Mouse (Mus musculus) kidney, embryonic 15.5 days (tissue): ENCODE measurements around the gene Gabrb3. TPM values are rescaled to one million over a fixed set of nuclear protein-coding genes. Genes with fewer than 3 reads are reported as not detected.
A peak's percentile ranks its signal among the peaks of the same experiment; 100 is the strongest.

Source experiments
- ATAC-seq: fragments of 200-750 bp; cut with Nextera tagmentation; replicated peaks from 2 replicates; pipeline ENCODE4 v1.8.0; 2017; ENCODE audit warnings: moderate TSS enrichment; ENCODE audit not compliant: low FRiP score
- H3K27ac ChIP-seq: fragments of 300-500 bp; sonication (generic); 2 replicates; pipeline ENCODE4 v1.5.1; 2015; ENCODE audit warnings: mild to moderate bottlenecking, inconsistent platforms
- H3K27me3 ChIP-seq: fragments of 300-500 bp; sonication (generic); 2 replicates; pipeline ENCODE4 v1.6.1; 2015; ENCODE audit warnings: inconsistent platforms
- H3K36me3 ChIP-seq: fragments of 300-500 bp; sonication (generic); 2 replicates; pipeline ENCODE4 v1.6.1; 2015; ENCODE audit warnings: inconsistent platforms
- H3K4me1 ChIP-seq: fragments of 300-500 bp; sonication (generic); 2 replicates; pipeline ENCODE4 v1.6.1; 2015; ENCODE audit warnings: inconsistent platforms
- H3K4me2 ChIP-seq: fragments of 300-500 bp; sonication (generic); 2 replicates; pipeline ENCODE4 v1.6.1; 2015; ENCODE audit warnings: moderate library complexity, mild to moderate bottlenecking, inconsistent platforms
- H3K4me3 ChIP-seq: fragments of 300-500 bp; sonication (generic); replicated peaks from 2 replicates; pipeline ENCODE4 v1.5.1; 2015; ENCODE audit warnings: mild to moderate bottlenecking, inconsistent platforms
- H3K9ac ChIP-seq: fragments of 300-500 bp; sonication (generic); 2 replicates; pipeline ENCODE4 v1.6.1; 2015; ENCODE audit warnings: mild to moderate bottlenecking, inconsistent platforms
- H3K9me3 ChIP-seq: fragments of 300-500 bp; sonication (generic); replicated peaks from 2 replicates; pipeline ENCODE4 v1.6.1; 2016; ENCODE audit warnings: inconsistent platforms
- WGBS: fragments of 180-500 bp; shearing (Covaris S2); methylation state at CpG from one replicate; pipeline ENCODE4 v1.1.7; 2015; ENCODE audit warnings: mixed read lengths; 5-methylcytosine and 5-hydroxymethylcytosine counted together
- polyA plus RNA-seq: library from polyadenylated mRNA; unstranded; fragments of >200 nt; fragmentation: Nextera tagmentation; extraction: Ambion mirVana; gene quantifications from 2 replicates; pipeline ENCODE4 v1.2.1, GENCODE M21; 2015

Gene Gabrb3
- polyA plus RNA-seq: 1.1 and 1.8 TPM in 2 replicates

GRCm38 (mm10) chr7:57419392-57419791 is at the start of gene Gabrb3:
Gene Gabrb3 (plus strand): TSS chr7:57419692.
- 82% methylated on average over 2 of the region's 2 CpGs for WGBS

GRCm38 (mm10) chr7:57384112-57384511 is 35.4 kb upstream of the Gabrb3 start:
- WGBS: 26% methylated on average over 4 of the region's 4 CpGs
- H3K4me3 ChIP-seq: no peak overlapping the region
- no peak overlapping the region for H3K9ac ChIP-seq
- H3K9me3 ChIP-seq: no peaks in the 10 kb centered on the region
- peaks cover 45% of the 10 kb centered on the region for H3K27me3 ChIP-seq
- no peak overlapping the region for H3K4me2 ChIP-seq
- peak; percentile 45; the same call in 1 of the 2 replicates for ATAC-seq
- no peaks in the 10 kb centered on the region for H3K36me3 ChIP-seq
- no peak overlapping the region for H3K27ac ChIP-seq
- peaks cover 10% of the 10 kb centered on the region for H3K4me1 ChIP-seq

More at GRCm38 (mm10) chr7:57419392-57419791, at the start of gene Gabrb3:
- Histone ChIP-seq H3K27me3 (no peaks in the 10 kb centered on the region), H3K4me2 (no peak within 1 kb of the TSS), H3K36me3 (no peaks in the 10 kb centered on the region), H3K4me3 (no peak within 1 kb of the TSS), H3K4me1 (no peaks in the 10 kb centered on the region), H3K9ac (no peak within 1 kb of the TSS), H3K27ac (no peak within 1 kb of the TSS), H3K9me3 (no peaks in the 10 kb centered on the region)
- ATAC-seq: no peak

- H3K4me1 ChIP-seq: peaks cover 10% of the 10 kb centered on the region
- H3K36me3 ChIP-seq: no peaks in the 10 kb centered on the region
- H3K4me3 ChIP-seq: peak within 1 kb of the TSS; percentile 53
- peaks cover 46% of the 10 kb centered on the region for H3K27me3 ChIP-seq
- no peak within 1 kb of the TSS for H3K27ac ChIP-seq
- peak; percentile 84 for ATAC-seq
- peak within 1 kb of the TSS; percentile 84 for H3K4me2 ChIP-seq
- H3K9ac ChIP-seq: peak within 1 kb of the TSS; percentile 42
- under 1% methylated on average over 67 of the region's 71 CpGs for WGBS
- no peaks in the 10 kb centered on the region for H3K9me3 ChIP-seq
Observed at GRCm38 (mm10) chr7:57386517-57387340, 32.8 kb upstream of the Gabrb3 start, which contains the start of gene Gabrg3. Gene Gabrg3 (minus strand): TSS chr7:57387188.

GRCm38 (mm10) chr7:57387341-57387654 is 32.2 kb upstream of the Gabrb3 start:
- peak overlapping the region; percentile 42; the same call in 1 of the 2 replicates for H3K9ac ChIP-seq
- peaks cover 46% of the 10 kb centered on the region for H3K27me3 ChIP-seq
- H3K36me3 ChIP-seq: no peaks in the 10 kb centered on the region
- peaks cover 10% of the 10 kb centered on the region for H3K4me1 ChIP-seq
- WGBS: 21% methylated on average over 6 of the region's 6 CpGs
- H3K9me3 ChIP-seq: no peaks in the 10 kb centered on the region
- peak overlapping the region; percentile 53 for H3K4me3 ChIP-seq
- no peak overlapping the region for H3K27ac ChIP-seq
- peak; percentile 64 for ATAC-seq
- H3K4me2 ChIP-seq: peak overlapping the region; percentile 84

- peaks cover 10% of the 10 kb centered on the region for H3K4me1 ChIP-seq
- H3K4me2 ChIP-seq: no peak overlapping the region
- ATAC-seq: no peak
- peaks cover 39% of the 10 kb centered on the region for H3K27me3 ChIP-seq
- 43% methylated on average over 4 of the region's 4 CpGs for whole genome bisulfite sequencing
- H3K27ac ChIP-seq: no peak overlapping the region
- H3K9ac ChIP-seq: no peak overlapping the region
- H3K4me3 ChIP-seq: no peak overlapping the region
- H3K9me3 ChIP-seq: no peaks in the 10 kb centered on the region
- no peaks in the 10 kb centered on the region for H3K36me3 ChIP-seq
Observed at GRCm38 (mm10) chr7:57390046-57390445, 29.4 kb upstream of the Gabrb3 start.

GRCm38 (mm10) chr7:57393551-57393950 is 25.9 kb upstream of the Gabrb3 start:
- no peak overlapping the region for H3K9ac ChIP-seq
- H3K4me2 ChIP-seq: no peak overlapping the region
- 83% methylated on average over 4 of the region's 4 CpGs for WGBS
- peaks cover 5% of the 10 kb centered on the region for H3K27me3 ChIP-seq
- no peaks in the 10 kb centered on the region for H3K36me3 ChIP-seq
- no peak overlapping the region for H3K27ac ChIP-seq
- H3K4me3 ChIP-seq: no peak overlapping the region
- H3K9me3 ChIP-seq: no peaks in the 10 kb centered on the region
- no peak for ATAC-seq
- no peaks in the 10 kb centered on the region for H3K4me1 ChIP-seq

GRCm38 (mm10) chr7:57411163-57411562 is 8.3 kb upstream of the Gabrb3 start:
- Histone ChIP-seq H3K36me3 (no peaks in the 10 kb centered on the region), H3K4me2 (no peak overlapping the region), H3K9ac (no peak overlapping the region), H3K27ac (no peak overlapping the region), H3K27me3 (no peaks in the 10 kb centered on the region), H3K4me3 (no peak overlapping the region), H3K4me1 (no peaks in the 10 kb centered on the region), H3K9me3 (no peaks in the 10 kb centered on the region)
- WGBS: 87% methylated on average over 4 of the region's 4 CpGs
- no peak for ATAC-seq

GRCm38 (mm10) chr7:57412896-57413295 is 6.6 kb upstream of the Gabrb3 start:
- 60% methylated on average over 1 of the region's 1 CpGs for WGBS
- ATAC-seq: no peak
- H3K27me3 ChIP-seq: no peaks in the 10 kb centered on the region
- no peak overlapping the region for H3K9ac ChIP-seq
- H3K27ac ChIP-seq: no peak overlapping the region
- no peaks in the 10 kb centered on the region for H3K36me3 ChIP-seq
- no peaks in the 10 kb centered on the region for H3K9me3 ChIP-seq
- no peak overlapping the region for H3K4me3 ChIP-seq
- no peak overlapping the region for H3K4me2 ChIP-seq
- H3K4me1 ChIP-seq: no peaks in the 10 kb centered on the region

- Histone ChIP-seq H3K36me3 (no peaks in the 10 kb centered on the region), H3K4me3 (no peak overlapping the region), H3K9me3 (no peaks in the 10 kb centered on the region), H3K4me1 (no peaks in the 10 kb centered on the region), H3K27ac (no peak overlapping the region), H3K9ac (no peak overlapping the region), H3K27me3 (no peaks in the 10 kb centered on the region), H3K4me2 (no peak overlapping the region)
- 73% methylated on average over 1 of the region's 1 CpGs for WGBS
- no peak for ATAC-seq
Observed at GRCm38 (mm10) chr7:57421044-57421443, 1.6 kb downstream of the Gabrb3 start.

GRCm38 (mm10) chr7:57422675-57423074 is 3.2 kb downstream of the Gabrb3 start:
- Histone ChIP-seq H3K4me1 (no peaks in the 10 kb centered on the region), H3K4me3 (no peak overlapping the region), H3K27ac (no peak overlapping the region), H3K27me3 (no peaks in the 10 kb centered on the region), H3K9ac (no peak overlapping the region), H3K36me3 (no peaks in the 10 kb centered on the region), H3K4me2 (no peak overlapping the region), H3K9me3 (no peaks in the 10 kb centered on the region)
- ATAC-seq: no peak
- 94% methylated on average over 1 of the region's 1 CpGs for WGBS

GRCm38 (mm10) chr7:57448239-57448638 is 28.7 kb downstream of the Gabrb3 start:
- 79% methylated on average over 1 of the region's 1 CpGs for WGBS
- no peak for ATAC-seq

GRCm38 (mm10) chr7:57460354-57460753 is 40.9 kb downstream of the Gabrb3 start:
- Histone ChIP-seq H3K4me1 (no peaks in the 10 kb centered on the region), H3K9me3 (no peaks in the 10 kb centered on the region), H3K27ac (no peak overlapping the region), H3K9ac (no peak overlapping the region), H3K36me3 (no peaks in the 10 kb centered on the region), H3K4me2 (no peak overlapping the region), H3K4me3 (no peak overlapping the region), H3K27me3 (no peaks in the 10 kb centered on the region)
- ATAC-seq: no peak
- WGBS: 64% methylated on average over 5 of the region's 5 CpGs

More at GRCm38 (mm10) chr7:57448239-57448638, 28.7 kb downstream of the Gabrb3 start:
- no peak overlapping the region for H3K4me2 ChIP-seq
- H3K36me3 ChIP-seq: no peaks in the 10 kb centered on the region
- H3K4me3 ChIP-seq: no peak overlapping the region
- H3K27me3 ChIP-seq: no peaks in the 10 kb centered on the region
- H3K27ac ChIP-seq: no peak overlapping the region
- no peaks in the 10 kb centered on the region for H3K4me1 ChIP-seq
- H3K9me3 ChIP-seq: no peaks in the 10 kb centered on the region
- H3K9ac ChIP-seq: no peak overlapping the region
